Mouse (Mus musculus) lung, postnatal 25 days (tissue): ENCODE results near the gene Zfp239.
"Not testable (repeated sequence)": the region's sequence is repeated elsewhere in the genome, so short reads cannot be mapped to it uniquely, and the experiment has no call there.

Experiments used
- DNase-seq: peaks from one replicate; pipeline ENCODE4 v3.0.0; 2022; ENCODE audit warnings: low spot score

Zfp239 gene

GRCm38 (mm10) chr6:117861848-117862247 is at the start of gene Zfp239:
Zfp239 (plus strand) TSS chr6:117862100.
- DNase-seq = no peak

GRCm38 (mm10) chr6:117814681-117815080 is 47.2 kb upstream of the Zfp239 start:
- DNase-seq = no peak

- DNase-seq = no peak
These were observed 44.8 kb upstream of the Zfp239 start for GRCm38 (mm10) chr6:117817108-117817541.

DNA sequence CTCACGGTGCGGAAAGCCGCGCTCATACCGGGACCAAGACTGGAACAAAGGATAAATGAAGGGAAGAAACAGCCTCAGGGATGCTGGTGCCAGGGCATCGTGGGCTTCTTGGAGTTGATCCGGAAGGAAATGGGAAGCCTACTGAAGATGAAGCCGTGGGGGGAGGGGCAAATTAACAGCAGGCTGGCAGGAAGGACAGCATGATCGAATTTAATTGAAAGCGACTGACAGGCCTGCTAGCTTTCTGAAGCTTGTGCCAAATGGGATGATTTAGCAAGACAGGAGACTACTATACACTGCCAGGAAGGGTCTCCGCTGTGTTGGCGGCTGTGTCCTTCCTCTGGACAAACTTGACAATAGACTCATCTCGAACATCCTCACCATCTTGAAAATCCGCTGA is 41.6 kb upstream of the Zfp239 start:
- no peak for DNase-seq

- DNase-seq = peak; percentile 64
These were observed 36.5 kb upstream of the Zfp239 start for GRCm38 (mm10) chr6:117825369-117825768.

DNA sequence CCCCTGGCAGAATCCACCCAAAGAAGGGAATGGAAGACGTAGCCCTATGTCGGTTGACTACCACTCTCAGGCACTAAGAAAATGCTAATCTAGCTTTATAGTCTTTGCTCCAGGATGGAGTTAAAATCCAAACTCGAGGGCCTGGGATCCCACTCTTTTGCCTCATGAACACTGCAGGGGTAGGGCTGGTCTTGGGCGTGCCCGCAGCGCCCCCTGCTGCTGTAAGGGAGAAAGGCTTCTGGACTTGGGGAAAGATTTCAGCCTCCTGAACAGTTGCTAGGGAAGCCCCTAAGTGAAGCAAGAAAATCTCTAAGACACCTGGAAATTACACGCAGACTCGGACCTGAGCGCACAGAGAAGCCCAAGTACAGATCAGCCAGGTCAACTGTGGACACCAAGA is 33.6 kb upstream of the Zfp239 start:
- DNase-seq = peak; percentile 25

- peak; percentile 92 for DNase-seq
These were observed 21.0 kb upstream of the Zfp239 start, which contains the start of gene Zfp637 for GRCm38 (mm10) chr6:117840686-117841510. Zfp637 (plus strand) TSS chr6:117841180.

DNA sequence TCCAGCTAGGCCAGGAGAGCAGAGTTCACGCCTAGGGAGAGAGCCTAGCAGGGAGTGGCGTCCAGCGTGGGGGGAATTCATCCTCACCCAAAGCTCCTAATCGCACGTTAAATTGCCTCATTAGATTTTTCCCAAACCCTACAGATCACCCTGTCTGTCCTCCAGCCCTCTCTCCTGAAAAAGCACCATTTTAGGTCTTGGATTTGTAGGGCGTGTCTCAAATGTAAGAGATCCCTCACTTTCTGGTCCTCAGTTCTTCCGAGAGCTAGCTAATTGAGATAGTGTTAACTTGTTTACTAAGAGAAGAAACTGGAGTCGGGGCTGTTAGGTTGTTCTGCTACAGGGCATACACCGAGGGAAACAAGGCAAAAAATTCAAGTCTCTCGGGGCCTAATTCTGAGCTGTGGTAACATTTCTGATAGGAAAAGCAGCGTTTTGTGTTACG is 20.4 kb upstream of the Zfp239 start:
- no peak for DNase-seq

GRCm38 (mm10) chr6:117844597-117844996 is 17.3 kb upstream of the Zfp239 start:
- DNase-seq = no peak

- DNase-seq = not testable (repeated sequence)
These were observed 15.2 kb upstream of the Zfp239 start for GRCm38 (mm10) chr6:117846671-117847070.

- DNase-seq = no peak
These were observed 14.1 kb upstream of the Zfp239 start for GRCm38 (mm10) chr6:117847772-117848171.

- DNase-seq = no peak
These were observed 13.3 kb upstream of the Zfp239 start for GRCm38 (mm10) chr6:117848577-117848976.

DNA sequence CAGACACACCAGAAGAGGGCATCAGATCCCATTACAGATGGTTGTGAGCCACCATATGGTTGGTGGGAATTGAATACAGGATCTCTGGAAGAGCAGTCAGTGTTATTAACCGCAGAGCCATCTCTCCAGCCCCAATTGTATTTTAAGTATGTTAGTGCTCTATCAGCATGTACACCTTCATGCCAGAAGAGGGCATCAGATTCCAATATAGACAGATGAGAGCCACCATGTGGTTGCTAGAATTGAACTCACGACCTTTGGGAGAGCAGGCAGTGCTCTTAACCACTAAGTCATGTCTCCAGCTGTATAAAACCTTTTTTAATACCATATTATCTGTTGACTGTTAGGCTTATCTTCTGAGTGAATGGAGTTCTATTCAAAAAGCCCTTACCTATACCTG is 10.2 kb upstream of the Zfp239 start:
- no peak for DNase-seq

DNA sequence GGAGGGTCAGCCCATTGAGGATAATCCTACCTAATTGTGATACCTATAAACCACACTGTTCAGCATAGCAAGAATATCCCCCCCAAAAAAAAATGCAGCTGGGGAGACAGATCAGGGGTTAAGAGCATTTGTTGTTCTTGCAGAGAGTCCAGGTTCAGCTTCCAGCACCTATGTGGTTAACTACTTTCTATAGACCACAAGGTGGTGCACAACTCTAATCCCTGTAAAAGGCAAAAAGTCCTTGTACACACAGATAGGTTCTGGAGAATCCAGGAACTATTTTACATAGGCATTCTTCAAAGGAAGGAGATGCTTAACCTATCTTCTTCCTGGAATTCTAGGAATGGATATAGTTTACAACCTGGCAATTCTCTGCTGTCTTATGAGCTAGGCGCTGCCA is 3.9 kb upstream of the Zfp239 start:
- no peak for DNase-seq

- no peak for DNase-seq
These were observed 565 bp downstream of the Zfp239 start for GRCm38 (mm10) chr6:117862465-117862864.

DNA sequence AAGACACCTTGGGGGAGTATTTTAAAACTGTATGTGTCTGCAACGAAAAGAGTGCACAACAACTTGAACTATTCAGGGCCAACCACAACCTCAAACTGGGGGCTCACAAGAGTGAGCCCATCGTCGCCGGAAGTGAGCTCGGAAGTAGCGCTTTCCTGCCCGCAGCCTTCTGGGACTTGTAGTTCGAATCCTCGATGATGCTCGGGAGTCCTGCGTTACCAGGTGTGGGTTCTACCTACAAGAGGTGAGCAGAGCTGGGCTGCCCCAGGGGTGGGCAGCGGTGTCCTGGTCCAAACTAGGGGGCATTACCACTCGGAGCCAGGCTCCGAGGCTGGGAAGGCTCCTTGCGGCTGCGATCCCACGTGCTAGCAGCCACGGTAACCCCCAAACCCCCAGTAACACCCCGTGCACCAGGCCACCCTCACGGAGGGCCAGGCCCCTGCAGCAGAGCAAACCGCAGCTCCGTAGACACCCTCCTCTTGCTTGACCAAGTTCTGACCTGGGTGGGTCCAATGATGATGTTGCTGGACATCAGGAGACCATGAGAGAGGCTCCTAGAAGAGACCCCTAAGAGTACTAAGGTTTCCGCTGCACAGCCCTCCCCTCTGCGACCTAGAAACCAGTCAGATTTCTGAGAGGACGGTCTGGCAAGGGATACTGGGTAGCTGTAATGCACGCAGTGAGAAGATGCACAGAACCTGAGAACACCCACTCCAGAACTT is 1.2 kb downstream of the Zfp239 start:
- DNase-seq = peak; percentile 43

DNA sequence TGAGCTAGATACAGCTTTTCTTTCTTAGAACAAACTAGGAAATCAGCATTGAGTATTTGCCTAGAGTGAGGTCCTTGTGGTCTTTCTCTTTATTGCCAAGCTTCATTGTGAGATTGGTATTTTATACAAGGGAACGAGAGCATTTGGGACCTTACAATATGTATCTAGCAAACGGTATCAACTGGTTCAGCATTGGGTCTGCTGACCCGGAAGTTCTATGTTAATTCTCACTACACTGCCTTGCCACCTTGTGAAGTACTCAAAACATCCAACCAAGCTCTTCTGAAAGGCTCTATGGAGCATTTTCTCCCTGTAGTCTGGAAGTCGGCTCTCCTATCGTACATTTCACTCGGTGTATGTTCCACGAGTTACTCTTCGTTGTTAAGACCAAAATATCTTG is 1.9 kb downstream of the Zfp239 start:
- no peak for DNase-seq

GRCm38 (mm10) chr6:117868187-117868586 is 6.3 kb downstream of the Zfp239 start:
- DNase-seq = no peak

DNA sequence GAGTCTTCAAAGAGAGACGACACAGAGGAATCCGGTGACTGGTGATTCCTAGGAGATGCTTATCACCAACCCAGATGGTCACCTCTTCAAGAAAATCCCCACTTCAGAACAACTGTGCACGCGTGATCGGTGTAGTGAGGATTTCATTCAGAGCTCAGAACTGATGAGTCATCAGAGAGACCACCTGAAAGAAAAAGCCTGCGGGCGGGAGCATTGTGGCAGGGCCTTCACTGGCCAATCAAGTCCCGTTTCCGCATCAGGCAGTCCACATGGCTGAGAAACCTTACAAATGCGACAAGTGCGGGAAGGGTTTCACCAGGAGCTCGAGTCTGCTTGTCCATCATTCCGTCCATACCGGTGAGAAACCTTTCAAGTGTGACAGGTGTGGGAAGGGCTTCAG is 9.1 kb downstream of the Zfp239 start:
- DNase-seq = no peak

GRCm38 (mm10) chr6:117873450-117873849 is 11.6 kb downstream of the Zfp239 start:
- DNase-seq = not testable (repeated sequence)

DNA sequence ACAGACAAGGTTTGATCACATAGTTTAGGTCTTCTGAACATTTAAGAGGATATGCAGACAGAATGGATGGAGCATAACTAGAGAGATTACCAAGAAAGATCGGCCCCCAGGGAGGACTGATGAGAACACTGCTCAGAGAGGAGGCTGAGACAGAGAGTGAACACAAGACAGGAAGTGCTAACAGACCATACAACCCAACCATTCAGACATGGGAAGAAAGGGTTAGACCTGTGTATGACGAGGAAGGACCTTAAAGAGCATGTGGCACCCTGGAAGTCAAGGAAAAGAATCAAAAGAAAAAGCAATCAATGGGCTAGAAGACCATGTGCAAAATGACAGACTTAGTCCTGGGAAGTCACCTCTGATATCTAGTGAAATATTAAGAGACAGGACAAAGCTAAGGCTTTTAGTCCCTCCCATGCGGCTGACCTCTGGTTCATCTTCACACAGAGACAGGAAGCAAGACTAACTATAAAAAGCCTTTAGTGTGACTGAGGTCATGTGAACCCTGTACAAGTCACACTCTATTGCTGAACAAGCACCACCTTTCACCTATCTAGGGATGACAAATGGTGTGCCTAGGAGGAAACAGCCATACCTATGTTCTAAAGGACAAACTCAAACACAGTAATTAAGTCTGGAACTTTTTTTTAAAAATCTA is 12.9 kb downstream of the Zfp239 start:
- peak; percentile 14 for DNase-seq

DNA sequence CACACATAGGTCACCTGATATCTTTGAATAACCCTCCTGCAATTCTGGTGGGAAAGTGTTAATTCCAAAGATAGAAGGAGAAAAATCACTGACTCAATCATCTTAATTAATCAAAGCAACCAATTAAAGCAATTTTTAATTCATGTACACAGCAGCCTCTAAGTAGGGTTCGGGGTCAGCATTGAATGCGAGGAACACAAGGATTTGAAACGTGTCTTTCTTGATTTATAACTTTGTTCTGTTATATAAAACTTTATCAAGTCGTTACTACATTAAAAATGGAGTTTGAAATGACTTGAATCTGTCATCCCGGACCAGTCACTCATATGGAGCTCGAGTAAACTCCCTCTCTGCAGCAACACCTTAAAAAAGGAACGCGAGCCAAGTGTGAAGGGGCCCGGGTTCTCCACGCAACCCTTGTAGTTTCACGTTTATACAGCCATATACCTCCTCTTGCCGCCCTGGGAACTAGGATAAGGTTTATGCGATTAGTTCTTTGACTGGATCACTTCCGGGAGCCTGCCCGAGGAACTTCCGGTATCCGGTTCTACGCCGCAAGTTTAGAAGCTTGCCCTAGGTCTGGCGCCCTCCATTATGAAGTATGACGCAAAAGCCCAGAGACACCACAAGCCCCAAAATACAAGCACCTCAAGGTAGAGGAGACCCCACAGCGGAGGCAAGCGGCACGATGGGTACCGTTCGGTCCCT is 17.0 kb downstream of the Zfp239 start:
- peak; percentile 94 for DNase-seq
